In genomic region chr5:107987835-107988251, GRCm38 (mm10) we compare ENCODE assay signal across 8 mouse cellular contexts. TPM values are rescaled to one million over a fixed set of nuclear protein-coding genes. Genes with fewer than 3 reads are reported as not detected.
DNase-seq lines count a peak whose midpoint lies in the region; ATAC-seq and TF ChIP-seq lines count a peak whose summit lies in the region.

No protein-coding gene starts in this region.

- H3K4me2 ChIP-seq in intestine, embryonic 16.5 days (ENCODE audit: low read depth, low read length) = peak overlapping the region; percentile 63
- peak overlapping the region; percentile 77 for H3K4me2 ChIP-seq in midbrain, embryonic 12.5 days (replicated peaks)

- intact Hi-C loops in gastrocnemius, adult 2 months (cut with DNase I) = loop anchor here (5.0 kb wide), 1 partner anchor 41 kb away; no protein-coding TSS in a partner anchor
- intact Hi-C loops in gastrocnemius, postnatal 36 days (cut with DNase I) = loop anchor here (5.0 kb wide), 1 partner anchor 66 kb away; no protein-coding TSS in a partner anchor

- no peaks in the 10 kb centered on the region for H3K9me3 ChIP-seq in E14TG2a.4 (ENCODE audit: low read length)
- no peaks in the 10 kb centered on the region for H3K9me3 ChIP-seq in intestine, embryonic 16.5 days (ENCODE audit: control insufficient read depth, low read length)
- H3K9me3 ChIP-seq in midbrain, embryonic 12.5 days = no peaks in the 10 kb centered on the region

- DNase-seq in gastrocnemius, adult 2 months = no peak
- no peak for DNase-seq in gastrocnemius, postnatal 36 days
- no peak for DNase-seq in frontal cortex, postnatal 10 days (ENCODE audit: low spot score in 2 of 2)
- DNase-seq in testis, postnatal 10 days (ENCODE audit: low spot score) = no peak

- ATAC-seq in erythroblast, adult 5-6 weeks (replicated peaks; ENCODE audit: low FRiP score, poor library complexity, severe bottlenecking) = peak; percentile 56; the same call in 1 of the 2 replicates
- peak; percentile 54 for ATAC-seq in intestine, embryonic 16.5 days
- ATAC-seq in midbrain, embryonic 12.5 days (ENCODE audit: low FRiP score, low read depth) = no peak

- H3K36me3 ChIP-seq in E14TG2a.4 (ENCODE audit: insufficient read depth, low read length) = no peaks in the 10 kb centered on the region
- H3K36me3 ChIP-seq in intestine, embryonic 16.5 days (ENCODE audit: control insufficient read depth, insufficient read depth, low read length) = no peaks in the 10 kb centered on the region
- H3K36me3 ChIP-seq in midbrain, embryonic 12.5 days = no peaks in the 10 kb centered on the region

- no peak overlapping the region; the same call in 1 of the 2 replicates for H3K9ac ChIP-seq in intestine, embryonic 16.5 days (ENCODE audit: low read depth, low read length)
- H3K9ac ChIP-seq in midbrain, embryonic 12.5 days (replicated peaks) = peak overlapping the region; percentile 81

- H3K27me3 ChIP-seq in E14TG2a.4 (ENCODE audit: insufficient read depth, low read length) = peaks cover 11% of the 10 kb centered on the region
- H3K27me3 ChIP-seq in intestine, embryonic 16.5 days (replicated peaks; ENCODE audit: control insufficient read depth, insufficient read depth, low read length) = no peaks in the 10 kb centered on the region
- no peaks in the 10 kb centered on the region for H3K27me3 ChIP-seq in midbrain, embryonic 12.5 days

- H3K4me3 ChIP-seq in gastrocnemius, adult 2 months = peak overlapping the region; percentile 93
- peak overlapping the region; percentile 92 for H3K4me3 ChIP-seq in E14TG2a.4 (replicated peaks; ENCODE audit: low read length)
- peak overlapping the region; percentile 87 for H3K4me3 ChIP-seq in intestine, embryonic 16.5 days (ENCODE audit: low read length)
- peak overlapping the region; percentile 88 for H3K4me3 ChIP-seq in midbrain, embryonic 12.5 days

- H3K4me1 ChIP-seq in E14TG2a.4 (replicated peaks; ENCODE audit: low read depth, low read length) = peaks cover 20% of the 10 kb centered on the region
- H3K4me1 ChIP-seq in intestine, embryonic 16.5 days (ENCODE audit: control insufficient read depth, insufficient read depth, low read length) = no peaks in the 10 kb centered on the region
- H3K4me1 ChIP-seq in midbrain, embryonic 12.5 days = 0 out of 2 replicates have a peak, but pooled peaks cover 5% of the 10 kb centered on the region

- no peak for TF ChIP-seq CTCF in gastrocnemius, adult 2 months (IDR thresholded peaks at IDR 0.05)
- TF ChIP-seq CTCF in E14TG2a.4 (conservative IDR thresholded peaks at IDR 0.05; ENCODE audit: low read length) = no peak

- peak overlapping the region; percentile 96 for H3K27ac ChIP-seq in gastrocnemius, adult 2 months
- 0 out of 2 replicates have a peak overlapping the region, but pooled peaks have one; percentile 2 for H3K27ac ChIP-seq in intestine, embryonic 16.5 days (ENCODE audit: low read length)
- peak overlapping the region; percentile 95; the same call in 1 of the 2 replicates for H3K27ac ChIP-seq in midbrain, embryonic 12.5 days (replicated peaks)

- 9% methylated on average over 5 of the region's 5 CpGs for WGBS in intestine, embryonic 16.5 days
- WGBS in midbrain, embryonic 12.5 days = 20% methylated on average over 5 of the region's 5 CpGs

RNA-seq across cellular contexts. Expression of gene Fam69a, which starts 1.0 kb away (rescaled TPM):
- 10 to 100 TPM; 19.8 to 26.1 TPM for total RNA-seq in gastrocnemius, adult 2 months (2021)
- 10 to 100 TPM; 21.8 to 23.6 TPM for total RNA-seq in gastrocnemius, postnatal 36 days (2021)
- 7.9 and 19.0 TPM in 2 replicates for total RNA-seq in erythroblast, adult 5-6 weeks (2015; ENCODE audit: low replicate concordance)
- total RNA-seq in erythroblast, adult 5-6 weeks (2017; ENCODE audit: low replicate concordance) = 3.6 and 7.2 TPM in 2 replicates
- polyA plus RNA-seq in intestine, embryonic 16.5 days (2015; fragmentation: Nextera tagmentation; extraction: Ambion mirVana) = 17.8 and 17.9 TPM in 2 replicates
- polyA plus RNA-seq in midbrain, embryonic 12.5 days (2016; fragmentation: Nextera tagmentation; extraction: Ambion mirVana) = 24.6 and 28.3 TPM in 2 replicates

Comparison
In these comparisons a context has a peak if more than half of its experiments do, and no peak if none do; other contexts are left out.
1. H3K27ac ChIP-seq: peak in every context shown above with its lines; median percentile 96 in gastrocnemius, adult 2 months; 95 in midbrain, embryonic 12.5 days; 2 in intestine, embryonic 16.5 days.